Mouse (Mus musculus) spleen, adult 2 months (tissue): Measurements from ENCODE around the gene Polrmt. TPM values are rescaled to one million over a fixed set of nuclear protein-coding genes. Genes with fewer than 3 reads are reported as not detected.
"Not testable (repeated sequence)": the region's sequence is repeated elsewhere in the genome, so short reads cannot be mapped to it uniquely, and the experiment has no call there.

Experiments used
- DNase-seq, 2 experiments: peaks; one replicate each; pipeline versions ENCODE4 v3.0.0 to v3.0.0-alpha.2; 2012 to 2021; ENCODE audit warnings: low spot score in 2 of 2, low read depth in 1 of 2
- H3K27ac ChIP-seq: fragments of 200-500 bp; 2 replicates; pipeline ENCODE4 v1.5.1; 2012; ENCODE audit warnings: low read length, inconsistent platforms; ENCODE audit not compliant: insufficient read depth
- H3K27me3 ChIP-seq: fragments of 200-500 bp; 2 replicates; pipeline ENCODE4 v1.6.1; 2012; ENCODE audit warnings: mild to moderate bottlenecking, moderate library complexity, low read length, inconsistent platforms; ENCODE audit not compliant: control insufficient read depth, insufficient read depth
- H3K36me3 ChIP-seq: fragments of 200-500 bp; 2 replicates; pipeline ENCODE4 v1.6.1; 2012; ENCODE audit warnings: mild to moderate bottlenecking, low read length, inconsistent platforms; ENCODE audit not compliant: control insufficient read depth, insufficient read depth
- H3K4me1 ChIP-seq: fragments of 200-500 bp; 2 replicates; pipeline ENCODE4 v1.6.1; 2011; ENCODE audit warnings: inconsistent platforms; ENCODE audit not compliant: control insufficient read depth, insufficient read depth, insufficient read length
- H3K4me3 ChIP-seq: fragments of 200-500 bp; 2 replicates; pipeline ENCODE4 v1.5.1; 2011; ENCODE audit warnings: mild to moderate bottlenecking, inconsistent platforms; ENCODE audit not compliant: insufficient read depth, insufficient read length; ENCODE audit errors: extremely low read depth
- CTCF ChIP-seq: fragments of 200-500 bp; IDR thresholded peaks from 2 replicates; pipeline ENCODE4 v1.5.1; 2011; ENCODE audit warnings: mild to moderate bottlenecking, inconsistent platforms; ENCODE audit not compliant: insufficient read depth, insufficient read length, insufficient replicate concordance; ENCODE audit errors: extremely low read depth
- POLR2A ChIP-seq: fragments of 200-500 bp; IDR thresholded peaks from 2 replicates; pipeline ENCODE4 v1.6.1; 2011; ENCODE audit warnings: low read depth, low read length, inconsistent platforms
- WGBS: fragments of 180-500 bp; shearing (Covaris S2); methylation state at CpG from one replicate; pipeline ENCODE4 v1.1.7; 2018; 5-methylcytosine and 5-hydroxymethylcytosine counted together
- polyA plus RNA-seq: library from polyadenylated mRNA; depleted of rRNA; stranded (reverse); fragments of >200 nt; gene quantifications from 2 replicates; pipeline ENCODE4 v1.2.3, GENCODE M21; 2012

Polrmt gene
- polyA plus RNA-seq, 1 experiment: 62.5 TPM

GRCm38 (mm10) chr10:79766508-79767325 is 20.3 kb upstream of the Polrmt start, which contains the start of gene Rnf126:
TSS of gene Rnf126 (minus strand) at chr10:79766952.
- Histone ChIP-seq H3K4me1 (peaks cover 12% of the 10 kb centered on the region; the same call in 1 of the 2 replicates), H3K27ac (peak within 1 kb of the TSS; percentile 75), H3K27me3 (no peaks in the 10 kb centered on the region), H3K4me3 (peak within 1 kb of the TSS; percentile 78), H3K36me3 (peaks cover 7% of the 10 kb centered on the region)
- under 1% methylated on average over 91 of the region's 101 CpGs for WGBS
- DNase-seq: peak; percentile 99 to 100
- no peak; the same call in none of the 2 replicates for TF ChIP-seq POLR2A
- no peak for TF ChIP-seq CTCF

GRCm38 (mm10) chr10:79766001-79766507 is 19.7 kb upstream of the Polrmt start:
- TF ChIP-seq CTCF: no peak
- no peak for TF ChIP-seq POLR2A

GRCm38 (mm10) chr10:79765228-79765745 is 18.9 kb upstream of the Polrmt start:
- H3K27ac ChIP-seq: no peak overlapping the region
- H3K4me1 ChIP-seq: peaks cover 12% of the 10 kb centered on the region; the same call in 1 of the 2 replicates
- H3K36me3 ChIP-seq: peaks cover 18% of the 10 kb centered on the region
- 69% methylated on average over 2 of the region's 2 CpGs for WGBS
- DNase-seq: no peak
- no peak for TF ChIP-seq POLR2A
- no peak overlapping the region for H3K4me3 ChIP-seq
- no peaks in the 10 kb centered on the region for H3K27me3 ChIP-seq

More at GRCm38 (mm10) chr10:79766001-79766507, 19.7 kb upstream of the Polrmt start:
- Histone ChIP-seq H3K4me1 (peaks cover 12% of the 10 kb centered on the region; the same call in 1 of the 2 replicates), H3K27me3 (no peaks in the 10 kb centered on the region), H3K36me3 (peaks cover 12% of the 10 kb centered on the region), H3K27ac (peak overlapping the region; percentile 70), H3K4me3 (peak overlapping the region; percentile 78)
- 9% methylated on average over 16 of the region's 16 CpGs for WGBS
- DNase-seq: no peak

GRCm38 (mm10) chr10:79764234-79764633 is 17.9 kb upstream of the Polrmt start:
- Histone ChIP-seq H3K4me3 (no peak overlapping the region), H3K27me3 (no peaks in the 10 kb centered on the region), H3K27ac (no peak overlapping the region), H3K4me1 (peaks cover 12% of the 10 kb centered on the region; the same call in 1 of the 2 replicates), H3K36me3 (peaks cover 20% of the 10 kb centered on the region)
- no peak for DNase-seq
- 70% methylated on average over 7 of the region's 7 CpGs for WGBS
- TF ChIP-seq POLR2A (no peak), CTCF (no peak)

GRCm38 (mm10) chr10:79762875-79763274 is 16.5 kb upstream of the Polrmt start:
- DNase-seq: no peak
- peaks cover 28% of the 10 kb centered on the region for H3K36me3 ChIP-seq
- H3K27me3 ChIP-seq: no peaks in the 10 kb centered on the region
- 86% methylated on average over 3 of the region's 3 CpGs for WGBS
- H3K4me1 ChIP-seq: peaks cover 12% of the 10 kb centered on the region; the same call in 1 of the 2 replicates
- TF ChIP-seq CTCF (no peak), POLR2A (no peak)
- H3K27ac ChIP-seq: no peak overlapping the region
- H3K4me3 ChIP-seq: no peak overlapping the region

GRCm38 (mm10) chr10:79760603-79761143 is 14.3 kb upstream of the Polrmt start:
- Histone ChIP-seq H3K27me3 (no peaks in the 10 kb centered on the region), H3K36me3 (peaks cover 31% of the 10 kb centered on the region), H3K4me3 (no peak overlapping the region), H3K27ac (no peak overlapping the region), H3K4me1 (peaks cover 5% of the 10 kb centered on the region; the same call in 1 of the 2 replicates)
- no peak for DNase-seq
- TF ChIP-seq CTCF (no peak), POLR2A (no peak)
- 55% methylated on average over 11 of the region's 11 CpGs for WGBS

GRCm38 (mm10) chr10:79759675-79760074 is 13.3 kb upstream of the Polrmt start:
- 90% methylated on average over 1 of the region's 1 CpGs for whole genome bisulfite sequencing

More at GRCm38 (mm10) chr10:79759675-79760074, 13.3 kb upstream of the Polrmt start:
- H3K27me3 ChIP-seq, H3K4me1 ChIP-seq, H3K4me3 ChIP-seq, H3K27ac ChIP-seq, DNase-seq: not testable (repeated sequence)
- peaks cover 31% of the 10 kb centered on the region for H3K36me3 ChIP-seq
